Mouse (Mus musculus) granulocyte monocyte progenitor cell, adult 5-6 weeks (primary cell): ENCODE data around the gene Elmo3. TPM values are rescaled to one million over a fixed set of nuclear protein-coding genes. Genes with fewer than 3 reads are reported as not detected.

Experiments used
- ATAC-seq: replicated peaks from 2 replicates; pipeline ENCODE4 v1.8.0; 2016; ENCODE audit warnings: mild to moderate bottlenecking, moderate TSS enrichment, inconsistent platforms; ENCODE audit not compliant: poor library complexity, severe bottlenecking
- total RNA-seq, 2 experiments: library from RNA; stranded (forward) in 1 of 2; stranded (reverse) in 1 of 2; fragments of 200-712, 200-1000 nt in 1 of 2; fragments of >200 nt in 1 of 2; fragmentation: Nextera tagmentation in 1 of 2; gene quantifications; 2 replicates each; pipeline ENCODE4 v1.2.3; 2014 to 2017

The Elmo3 gene
- total RNA-seq (2014; fragmentation: Nextera tagmentation) (2.6 and 5.6 TPM in 2 replicates), total RNA-seq (2017) (0.05 and 3.2 TPM in 2 replicates)

- ATAC-seq: peak; percentile 49
Measured at GRCm38 (mm10) chr8:105305211-105306145, at the start of gene Elmo3. Gene Elmo3 (plus strand): TSS chr8:105305601.

- no peak for ATAC-seq
Measured at GRCm38 (mm10) chr8:105257318-105258114, 47.9 kb upstream of the Elmo3 start.

GRCm38 (mm10) chr8:105258911-105259720 lies 46.3 kb upstream of the Elmo3 start:
- no peak for ATAC-seq

- ATAC-seq: peak; percentile 64
Measured at GRCm38 (mm10) chr8:105259721-105260320, 45.6 kb upstream of the Elmo3 start.

- no peak for ATAC-seq
Measured at GRCm38 (mm10) chr8:105260371-105261099, 44.9 kb upstream of the Elmo3 start.

GRCm38 (mm10) chr8:105261326-105261980 lies 43.9 kb upstream of the Elmo3 start:
- no peak for ATAC-seq

GRCm38 (mm10) chr8:105263244-105263912 lies 42.0 kb upstream of the Elmo3 start:
- ATAC-seq: no peak

GRCm38 (mm10) chr8:105264024-105264982 lies 41.1 kb upstream of the Elmo3 start, which contains the start of the genes Tradd and Fbxl8:
Gene Tradd (minus strand): TSS chr8:105264609.
Gene Fbxl8 (plus strand): TSS chr8:105264648.
- peak; percentile 61 for ATAC-seq

GRCm38 (mm10) chr8:105265128-105265527 lies 40.3 kb upstream of the Elmo3 start:
- peak; percentile 54 for ATAC-seq

- no peak for ATAC-seq
Measured at GRCm38 (mm10) chr8:105266775-105267174, 38.6 kb upstream of the Elmo3 start.

- peak; percentile 27 for ATAC-seq
Measured at GRCm38 (mm10) chr8:105268342-105269074, 36.9 kb upstream of the Elmo3 start.

- ATAC-seq: no peak
Measured at GRCm38 (mm10) chr8:105269075-105269458, 36.3 kb upstream of the Elmo3 start.

- ATAC-seq: peak; percentile 44
Measured at GRCm38 (mm10) chr8:105269461-105269947, 35.9 kb upstream of the Elmo3 start, which contains the start of gene Hsf4. Gene Hsf4 (plus strand): TSS chr8:105269801.

GRCm38 (mm10) chr8:105270101-105270915 lies 35.1 kb upstream of the Elmo3 start:
- ATAC-seq: no peak

- ATAC-seq: no peak
Measured at GRCm38 (mm10) chr8:105270916-105271186, 34.5 kb upstream of the Elmo3 start.
